Mouse (Mus musculus): ENCODE data around the gene Olfr988.
"Not testable (repeated sequence)": the region's sequence is repeated elsewhere in the genome, so short reads cannot be mapped to it uniquely, and the experiment has no call there.

Gene Olfr988

GRCm38 (mm10) chr2:85363127-85363526 is at the start of gene Olfr988:
Gene Olfr988, minus strand, starts transcription at chr2:85363227.
- DNase-seq = not testable (repeated sequence)

DNA sequence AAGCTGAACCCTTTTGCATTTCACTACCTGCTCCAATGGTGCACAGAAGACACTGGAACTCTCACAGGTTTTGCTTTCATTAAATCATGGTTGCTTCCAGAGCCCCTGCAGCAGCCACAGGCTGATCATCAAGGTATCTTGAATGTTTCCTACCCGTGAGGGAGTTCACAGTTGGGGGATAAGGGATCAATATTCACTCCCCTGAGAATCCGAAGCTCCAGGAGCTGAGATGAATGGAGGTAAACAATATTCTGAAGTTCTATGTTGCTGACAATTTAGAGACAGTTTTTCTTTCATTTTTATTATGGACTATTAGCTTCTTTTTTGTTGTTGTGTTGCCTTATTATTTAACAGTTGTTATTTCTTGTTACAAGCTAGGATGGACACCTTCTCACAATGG is 46.3 kb upstream of the Olfr988 start, which contains the start of gene Olfr992:
Gene Olfr992 (minus strand): TSS at position 101 of the 400 bp plus-strand sequence.
- DNase-seq = no peak

- DNase-seq = no peak
These were observed 23.1 kb downstream of the Olfr988 start for GRCm38 (mm10) chr2:85339972-85340371.

GRCm38 (mm10) chr2:85339215-85339614 is 23.8 kb downstream of the Olfr988 start, which contains the start of gene Olfr987:
Gene Olfr987, minus strand, starts transcription at chr2:85339315.
- not testable (repeated sequence) for DNase-seq

GRCm38 (mm10) chr2:85319106-85319505 is 43.9 kb downstream of the Olfr988 start:
- no peak for DNase-seq
